Mouse (Mus musculus): ENCODE measurements around the gene Nfib.

- no peak for TF ChIP-seq CTCF (IDR thresholded peaks at IDR 0.05)
- TF ChIP-seq EP300 (IDR thresholded peaks at IDR 0.05), result no peak
Measured at GRCm38 (mm10) chr4:82430802-82431201, 274.7 kb downstream of the Nfib start.

All from lung, postnatal 0 days (tissue).